Mouse (Mus musculus) bone marrow macrophage, adult 2 months (primary cell): ENCODE measurements around the gene Tm9sf4.

Experiments used
- CTCF ChIP-seq: IDR thresholded peaks from 2 replicates; pipeline ENCODE4 v1.5.1; 2012; ENCODE audit warnings: low read depth, mild to moderate bottlenecking, low read length, moderate library complexity
- POLR2A ChIP-seq: IDR thresholded peaks from 2 replicates; pipeline ENCODE4 v1.6.1; 2012; ENCODE audit warnings: mild to moderate bottlenecking, low read depth, low read length, borderline replicate concordance

- TF ChIP-seq CTCF, result no peak
- no peak for TF ChIP-seq POLR2A
Measured at GRCm38 (mm10) chr2:153139158-153139557, 21.9 kb upstream of the Tm9sf4 start.
